Mouse (Mus musculus) thymus, postnatal 10 days (tissue): ENCODE measurements around the gene Prkag2.
A peak's percentile ranks its signal among the peaks of the same experiment; 100 is the strongest.

ENCODE experiments used
- DNase-seq, 2 experiments: peaks; one replicate each; pipeline ENCODE4 v3.0.0; 2021; ENCODE audit warnings: low spot score in 2 of 2

Gene Prkag2

DNA sequence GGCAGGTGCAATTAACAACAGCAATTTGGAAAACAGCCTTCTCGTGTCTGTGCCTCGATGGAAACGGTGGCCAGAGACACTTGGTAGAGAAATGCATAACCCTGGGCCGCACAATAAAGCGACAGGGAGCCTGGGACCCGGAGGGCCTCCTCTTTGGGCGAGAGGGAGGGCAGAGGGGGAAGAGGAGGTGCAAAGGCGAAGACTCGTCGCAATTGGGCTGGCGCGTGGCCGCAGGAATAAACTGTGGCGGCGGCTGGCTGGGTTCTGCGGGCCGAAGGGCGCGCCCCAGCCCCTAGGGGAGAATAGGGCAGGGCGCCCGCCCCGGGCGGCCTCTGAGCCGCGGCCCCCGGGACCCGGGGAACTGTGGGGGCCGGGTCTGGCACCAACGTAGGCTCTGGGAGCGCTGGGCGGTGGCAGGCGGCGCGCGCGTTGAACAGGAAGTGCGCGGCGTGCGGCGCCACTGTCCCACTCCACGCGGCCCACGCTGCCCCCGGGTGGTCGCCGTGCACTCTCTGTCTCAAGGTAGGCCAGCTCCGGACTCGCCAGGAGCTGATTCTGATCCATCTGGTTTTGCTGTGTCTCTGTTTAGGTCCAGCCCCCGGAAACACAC, at the start of gene Prkag2:
Prkag2 (minus strand) TSS at position 127 of the 610 bp plus-strand sequence.
- DNase-seq: peak; percentile 33 to 59

DNA sequence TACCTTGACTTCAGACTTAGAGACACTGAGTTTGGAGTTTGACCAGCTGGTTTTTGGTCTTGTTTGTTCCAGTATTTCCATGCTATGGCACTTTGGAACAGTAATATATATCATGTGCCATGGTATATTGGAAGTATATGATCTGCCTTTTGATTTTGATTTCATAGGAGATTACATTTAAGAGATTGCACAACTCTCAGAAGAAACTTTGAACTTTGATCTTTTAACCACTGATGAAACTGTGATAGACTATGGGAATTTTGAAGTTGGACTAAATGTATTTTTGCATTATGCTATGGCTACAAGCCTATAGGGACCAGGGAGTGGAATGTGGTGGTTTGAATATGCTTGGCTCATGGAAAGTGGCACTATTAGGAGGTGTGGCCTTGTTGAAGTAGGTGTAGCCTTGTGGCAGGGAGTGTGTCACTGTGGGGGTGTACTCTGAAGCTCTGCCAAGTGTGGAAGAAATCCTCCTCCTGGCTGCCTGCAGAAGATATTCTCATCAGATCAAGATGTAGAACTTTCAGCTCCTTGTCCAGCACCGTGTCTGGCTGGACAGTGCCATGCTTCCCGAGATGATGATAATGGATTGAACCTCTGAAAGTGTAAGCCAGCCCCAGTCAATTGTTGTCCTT, 49.0 kb upstream of the Prkag2 start:
- no peak for DNase-seq

DNA sequence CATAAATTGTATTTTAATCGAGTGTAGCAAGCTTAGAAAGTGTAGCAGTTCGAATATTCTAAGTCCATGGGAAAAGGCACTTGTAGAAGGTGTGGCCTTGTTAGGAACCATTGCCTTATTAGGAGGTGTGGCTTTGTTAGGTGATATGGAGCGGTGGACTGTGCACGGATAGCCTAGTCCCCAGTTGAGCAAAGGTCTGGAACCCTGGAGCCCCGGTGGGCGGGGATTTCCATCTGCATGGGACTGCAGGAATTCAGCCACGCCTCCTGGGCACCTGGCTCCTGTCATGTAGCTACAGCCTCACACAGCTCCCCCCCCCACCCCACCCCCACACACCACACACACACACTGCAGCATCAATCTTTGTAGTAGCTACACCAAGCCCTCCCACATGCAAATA, 46.3 kb upstream of the Prkag2 start:
- DNase-seq: no peak

DNA sequence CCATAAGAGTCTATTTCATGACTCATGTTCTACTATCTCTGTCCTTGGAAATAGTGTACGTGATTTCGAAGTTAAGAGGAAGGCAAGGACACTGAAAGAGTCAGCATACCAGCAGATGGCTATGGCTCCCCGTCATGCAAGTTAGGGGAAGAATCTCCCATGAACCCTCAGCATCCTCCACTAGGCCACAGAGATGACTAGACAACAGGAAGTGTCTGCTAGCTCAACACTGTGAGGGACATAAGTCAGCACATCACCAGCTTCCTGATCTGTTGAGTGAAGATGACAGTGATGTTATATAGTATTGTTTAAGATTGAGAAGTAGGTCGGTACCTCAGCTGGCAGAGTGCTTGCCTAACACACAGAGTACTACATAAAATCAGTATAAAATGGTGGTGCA, 27.4 kb upstream of the Prkag2 start:
- no peak for DNase-seq

DNA sequence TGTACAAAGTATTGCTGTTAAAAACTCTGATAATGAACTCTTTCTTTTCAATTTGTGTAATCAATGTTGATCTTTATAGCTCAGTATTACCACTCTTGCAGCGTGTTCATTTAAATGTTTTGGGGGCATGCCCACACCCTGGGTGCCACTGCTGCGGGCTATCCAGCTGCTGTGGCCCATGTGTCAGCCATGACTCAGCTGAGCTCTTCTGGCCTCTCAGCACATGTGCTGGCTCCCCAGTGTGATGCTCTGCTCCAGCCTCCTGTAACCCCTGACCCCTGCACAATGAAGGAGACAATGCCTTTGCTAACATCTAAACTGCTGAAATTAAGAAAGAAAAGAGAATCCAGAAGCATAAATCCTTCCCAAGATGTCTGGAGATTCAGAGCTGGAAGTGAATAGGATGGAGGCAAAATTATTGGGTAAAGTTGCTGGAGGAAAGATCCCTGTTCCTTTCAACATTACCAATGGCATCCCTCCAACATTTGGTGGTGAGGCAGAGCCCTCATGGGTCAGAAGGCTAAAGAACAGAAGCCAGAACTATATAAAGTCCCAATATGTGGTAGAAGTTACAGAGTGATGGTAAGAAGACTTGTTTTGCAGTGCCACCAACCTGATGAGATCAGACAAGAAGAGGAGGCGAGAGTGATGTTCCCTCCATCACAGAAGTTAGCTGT, 25.6 kb upstream of the Prkag2 start:
- no peak for DNase-seq

DNA sequence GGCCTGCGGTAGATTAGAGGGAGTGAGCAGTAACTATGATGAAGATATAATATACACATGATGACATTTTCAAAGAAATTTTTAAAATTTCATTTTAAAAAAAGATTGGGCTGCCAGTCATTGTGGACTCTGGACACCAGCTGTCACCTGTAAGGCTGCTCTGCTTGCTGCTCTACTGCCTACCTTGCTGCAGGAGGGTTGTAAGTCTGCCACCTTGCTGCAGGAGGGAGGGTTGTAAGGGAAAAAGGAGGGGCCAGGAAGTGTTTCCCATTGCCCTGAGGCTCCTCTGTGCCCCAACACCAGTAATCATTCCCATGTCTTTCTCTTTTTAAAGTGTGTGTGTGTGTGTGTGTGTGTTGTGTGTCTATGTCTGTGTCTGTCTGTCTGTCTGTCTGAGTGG, 22.1 kb upstream of the Prkag2 start:
- no peak for DNase-seq

DNA sequence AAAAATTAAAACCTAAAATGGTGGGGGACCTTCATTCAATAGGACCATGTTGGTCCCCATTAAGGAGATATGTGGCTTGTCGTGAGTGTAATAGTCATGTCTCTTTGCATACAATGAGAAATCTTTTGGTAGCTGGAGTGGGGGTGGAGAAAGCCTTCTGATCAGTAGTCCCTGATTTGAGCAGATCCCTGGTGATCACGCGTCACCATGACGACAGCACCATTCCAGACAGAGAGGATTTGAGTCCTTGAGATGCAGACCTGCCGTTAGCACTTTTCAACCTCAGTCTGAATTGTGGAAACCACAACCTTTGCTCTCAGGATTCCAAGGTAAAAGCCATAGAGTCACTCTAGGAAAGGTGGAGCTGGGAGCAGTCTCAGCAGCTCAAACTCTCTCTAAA, 18.7 kb upstream of the Prkag2 start:
- DNase-seq: no peak

DNA sequence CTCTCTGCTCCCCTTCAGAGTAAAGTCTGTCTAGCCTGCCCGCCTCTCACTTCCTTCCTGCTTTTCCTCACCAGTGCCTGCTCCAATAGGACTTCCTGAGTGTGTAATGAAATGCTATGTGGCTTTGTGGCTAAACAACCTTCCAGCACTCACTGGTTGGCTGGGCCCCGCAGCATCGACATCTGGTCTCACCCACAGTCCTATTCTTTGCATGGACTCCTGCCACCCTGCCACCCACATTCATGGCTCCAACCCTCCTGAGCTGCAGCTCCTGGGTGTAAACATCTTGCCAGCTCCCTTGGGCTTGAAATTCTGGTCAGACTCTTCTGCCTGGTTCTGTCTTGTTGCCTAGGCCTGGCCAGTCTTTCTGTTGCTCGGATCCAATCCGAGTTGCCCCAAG, 15.6 kb upstream of the Prkag2 start:
- no peak for DNase-seq

DNA sequence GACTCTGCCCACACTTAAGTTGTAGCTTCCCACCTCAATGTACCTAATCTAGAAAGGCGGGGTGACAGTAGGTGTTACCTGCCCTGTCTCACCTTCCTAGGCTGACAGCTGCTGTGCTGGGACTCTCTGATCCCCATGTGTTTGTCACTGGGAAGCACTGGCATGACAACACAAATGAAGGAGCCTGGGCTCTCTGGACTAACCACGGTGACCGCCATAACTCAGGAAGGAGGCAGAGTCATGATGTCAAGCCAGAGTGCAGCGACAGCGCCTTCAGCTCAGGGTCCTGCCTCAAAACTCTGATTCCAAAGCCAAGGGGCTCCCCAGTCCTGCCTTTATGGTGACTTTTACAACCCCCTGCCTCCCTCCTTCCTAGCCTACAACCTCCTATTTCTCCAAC, 14.8 kb upstream of the Prkag2 start:
- DNase-seq: no peak

DNA sequence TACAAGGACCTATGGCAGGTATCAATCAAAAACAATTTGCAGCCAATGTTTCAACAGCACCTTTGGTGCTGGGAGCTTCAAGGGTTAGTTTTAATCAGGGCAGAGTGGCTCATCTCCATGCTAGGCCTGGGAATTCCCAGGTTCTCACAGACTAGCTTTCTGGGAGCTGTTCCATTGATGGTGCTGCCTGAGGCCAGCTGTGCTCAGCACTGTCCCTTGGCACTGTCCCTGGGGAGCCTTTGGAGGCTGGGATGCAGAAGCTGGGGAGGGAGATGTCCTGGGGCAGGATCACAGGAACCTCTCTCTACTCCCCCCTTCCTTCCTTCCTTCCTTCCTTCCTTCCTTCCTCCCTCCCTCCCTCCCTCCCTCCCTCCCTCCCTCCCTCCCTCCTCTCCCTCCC, 13.7 kb upstream of the Prkag2 start:
- no peak for DNase-seq

DNA sequence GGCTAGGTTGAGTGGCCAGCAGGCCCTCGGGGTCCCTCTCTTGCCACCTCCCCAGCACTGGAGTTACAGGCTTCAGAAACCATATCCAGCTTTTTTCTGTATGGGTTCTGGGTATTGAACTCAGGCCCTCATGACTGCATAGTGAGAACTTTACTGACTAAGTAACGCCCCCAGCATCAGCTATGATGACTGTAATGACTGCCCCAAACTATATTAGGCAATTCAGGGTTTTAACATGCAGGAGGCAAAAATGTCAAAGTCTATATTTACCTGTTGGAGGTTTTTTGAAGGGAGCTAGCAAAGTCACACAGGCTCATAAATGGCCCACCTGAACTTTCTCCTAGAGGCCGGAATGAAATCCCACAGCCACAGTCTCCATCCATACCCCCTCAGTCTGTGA, 9.9 kb upstream of the Prkag2 start:
- DNase-seq: no peak

DNA sequence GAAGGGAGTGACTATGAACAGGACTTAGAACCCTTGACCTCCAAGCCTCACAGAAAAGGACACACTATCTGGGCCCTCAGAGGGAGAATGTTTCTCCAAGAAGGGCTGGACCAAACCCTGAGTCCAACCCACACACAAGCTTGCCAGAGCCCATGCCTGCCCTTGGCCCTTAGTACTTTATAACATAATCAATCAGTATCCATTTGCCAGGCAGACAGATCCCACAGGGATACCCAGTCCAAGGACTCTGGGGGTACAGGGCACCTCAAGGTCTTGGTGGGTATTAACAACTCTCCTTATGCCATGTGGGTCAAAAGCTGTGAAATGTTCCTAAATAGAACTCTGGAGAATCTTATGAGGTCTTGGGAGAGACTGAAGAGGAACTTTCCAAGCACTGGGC, 5.3 kb upstream of the Prkag2 start:
- no peak for DNase-seq

DNA sequence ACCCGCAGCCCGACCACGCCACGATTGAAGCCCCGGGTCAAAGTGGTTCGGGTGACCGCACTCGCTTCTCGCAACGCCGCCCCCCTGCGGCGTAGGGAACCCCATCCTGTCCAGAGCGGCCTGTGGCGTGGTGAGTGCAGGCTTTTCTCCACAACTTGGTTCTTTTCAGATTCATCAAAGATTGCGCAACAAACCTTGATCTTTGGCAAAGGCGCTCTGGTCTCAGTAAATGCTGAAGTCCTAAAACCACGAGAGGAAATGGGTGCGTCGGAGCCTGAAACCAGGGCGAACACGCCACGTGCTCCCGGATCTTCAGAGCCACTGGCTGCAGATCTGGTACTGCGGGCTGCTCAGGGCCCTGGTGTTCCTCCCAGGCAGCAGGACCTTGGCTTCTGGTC, 683 bp upstream of the Prkag2 start:
- DNase-seq: peak in 1 of 2 experiments; percentile 15

DNA sequence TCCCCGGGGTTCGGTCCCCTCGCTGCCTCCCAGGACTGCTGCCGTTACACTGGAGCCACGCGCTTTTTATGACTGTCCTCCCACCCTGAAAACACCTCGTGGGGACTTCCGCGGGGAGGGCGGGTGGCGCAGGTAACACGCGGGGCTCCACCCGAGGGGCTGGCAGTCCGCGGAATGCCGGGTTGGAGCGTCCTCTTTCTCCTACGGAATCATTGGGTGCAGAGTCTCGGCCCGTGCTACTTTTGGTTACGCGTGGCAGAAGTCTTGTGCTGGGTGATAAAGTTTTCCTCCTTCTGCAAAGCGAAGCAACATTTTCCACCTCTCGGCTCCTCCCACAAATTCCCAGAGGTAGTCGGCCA, 306 bp downstream of the Prkag2 start:
- peak in 1 of 2 experiments; percentile 17 for DNase-seq

DNA sequence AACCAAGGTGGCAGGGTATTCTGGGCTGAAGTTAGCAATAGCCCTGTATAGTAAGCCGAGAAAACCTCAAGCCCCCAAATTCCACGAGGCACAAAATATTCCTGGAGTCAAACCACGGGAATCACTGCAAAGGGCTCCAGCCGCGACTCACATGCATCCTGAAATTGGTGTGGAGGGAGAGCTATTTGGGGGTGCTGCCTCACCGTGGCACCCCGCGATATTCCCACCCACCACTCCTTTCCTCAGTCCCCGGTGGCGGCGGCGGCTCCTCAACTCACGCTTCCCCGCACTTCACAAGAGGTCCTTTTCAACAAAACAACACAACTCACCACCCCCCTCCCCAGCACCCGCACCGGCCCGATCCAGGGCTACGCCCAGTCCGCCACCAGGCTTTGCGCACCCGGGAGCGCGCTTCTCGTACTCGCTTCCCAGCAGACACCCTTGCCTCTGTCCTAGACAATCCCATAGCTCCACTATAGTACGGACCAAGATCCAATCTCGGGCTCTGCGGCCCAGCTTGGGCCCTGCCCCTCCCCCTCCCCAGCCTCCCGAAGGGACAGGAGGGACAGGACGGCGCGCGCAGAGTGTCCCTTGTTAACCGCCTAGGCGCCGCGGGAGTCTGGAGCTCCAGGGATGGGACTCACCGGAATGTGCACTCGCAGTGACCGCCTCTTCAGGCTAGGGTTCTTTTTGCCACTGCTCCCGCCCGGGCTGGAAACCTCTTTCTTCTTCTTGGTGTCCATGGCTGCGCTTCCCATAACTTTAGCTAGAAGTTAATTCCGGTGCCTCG, 880 bp downstream of the Prkag2 start:
- peak in 1 of 2 experiments; percentile 12 for DNase-seq

DNA sequence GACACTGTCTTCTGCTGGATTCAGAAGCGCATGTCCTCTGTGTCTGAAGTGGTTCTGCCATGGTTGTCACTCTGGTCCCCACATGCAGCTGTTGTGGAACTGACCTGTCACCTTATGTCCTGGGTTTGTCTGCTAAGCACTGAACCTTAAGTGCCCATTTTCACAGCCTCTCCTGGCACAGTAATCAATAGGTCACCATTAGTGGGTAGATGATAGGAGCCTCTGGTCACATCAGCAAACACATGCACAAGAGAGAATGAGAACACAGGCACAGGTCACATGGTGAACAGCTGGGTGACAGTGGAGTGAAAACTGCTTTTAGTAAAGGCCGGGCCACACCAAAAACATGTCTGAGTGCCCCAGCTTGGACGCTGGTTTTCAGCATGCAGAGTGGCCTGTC, 2.6 kb downstream of the Prkag2 start:
- DNase-seq: no peak

DNA sequence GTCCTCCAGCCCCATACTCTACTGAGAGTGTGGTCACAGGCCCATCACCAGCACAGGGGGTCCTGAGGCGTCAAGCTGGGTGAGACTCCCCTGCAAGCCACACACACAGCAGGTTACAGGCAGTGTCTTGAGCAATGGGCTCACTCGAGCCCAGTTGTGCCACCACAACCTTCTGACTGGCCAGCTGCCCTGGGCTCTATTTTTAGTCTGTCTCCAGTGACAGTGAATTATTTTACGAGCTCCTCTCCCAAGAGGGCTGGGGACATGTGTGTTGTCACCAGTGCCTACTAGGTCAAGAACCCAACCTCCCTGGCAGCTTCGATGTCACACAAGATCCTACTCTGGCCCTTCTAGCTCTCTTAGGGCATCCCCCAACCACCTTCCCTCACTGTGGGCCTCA, 4.0 kb downstream of the Prkag2 start:
- no peak for DNase-seq

DNA sequence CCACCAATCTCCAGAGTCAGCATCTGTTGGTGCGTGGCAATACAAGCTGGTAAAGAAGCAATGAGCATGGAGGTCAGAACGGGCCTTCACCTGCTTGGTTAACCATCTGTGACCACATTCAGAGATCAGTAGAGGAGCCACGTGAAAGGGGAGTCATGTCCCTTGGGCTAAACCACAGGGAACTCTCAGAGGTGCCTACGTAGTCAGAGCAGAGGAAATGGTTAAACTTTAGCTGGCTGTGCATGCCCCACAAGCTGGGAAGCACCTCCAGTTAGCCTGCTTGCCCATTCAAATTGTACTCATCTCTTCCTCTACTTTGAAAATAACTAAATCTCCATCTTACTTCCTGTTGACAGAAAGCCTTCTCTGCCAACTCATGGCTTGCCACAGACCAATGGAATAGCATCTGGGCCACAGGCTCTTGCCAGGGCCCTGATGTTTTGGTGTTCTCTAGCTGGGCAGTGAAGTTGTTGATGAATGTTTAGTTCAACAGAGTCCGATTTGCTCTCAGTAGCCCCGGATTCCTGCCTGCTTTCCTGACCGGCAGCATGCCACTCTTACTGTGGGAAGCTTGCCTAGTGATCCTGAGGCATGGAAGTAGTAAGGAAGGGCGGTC, 7.7 kb downstream of the Prkag2 start:
- DNase-seq: no peak

DNA sequence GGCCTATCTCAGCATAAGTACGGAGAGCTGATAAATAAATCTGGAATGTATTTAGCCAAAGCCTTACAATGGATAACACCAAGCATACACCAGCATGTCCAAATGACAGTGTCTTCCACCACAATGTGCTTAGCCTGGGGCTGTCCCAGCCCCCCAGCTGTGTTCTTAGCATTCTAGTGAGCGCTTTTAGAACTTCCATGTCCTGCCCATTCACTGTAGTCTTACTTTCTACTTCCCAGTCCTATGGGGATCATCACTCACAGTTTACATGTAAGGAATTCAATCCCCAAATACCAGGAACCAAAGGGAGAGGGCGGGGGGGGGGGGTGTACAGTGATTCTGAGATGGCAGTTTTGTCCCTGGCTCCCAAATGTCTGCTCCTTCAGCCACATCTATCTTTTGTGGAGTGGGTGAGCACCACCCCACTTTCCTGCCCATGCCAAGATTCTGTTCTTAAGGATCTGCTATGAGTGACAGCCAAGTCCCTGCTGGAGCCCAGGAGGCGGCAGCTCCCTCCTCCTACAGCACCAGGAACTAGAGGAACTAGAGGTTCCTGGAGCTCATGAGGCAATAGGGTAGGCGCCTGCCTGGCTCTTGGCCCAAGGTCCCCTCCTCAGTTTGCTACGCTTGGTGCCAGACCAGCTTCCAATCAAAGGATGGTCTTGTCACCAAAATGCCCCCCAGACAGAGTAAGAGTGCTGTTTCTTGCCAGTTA, 11.0 kb downstream of the Prkag2 start:
- no peak for DNase-seq

DNA sequence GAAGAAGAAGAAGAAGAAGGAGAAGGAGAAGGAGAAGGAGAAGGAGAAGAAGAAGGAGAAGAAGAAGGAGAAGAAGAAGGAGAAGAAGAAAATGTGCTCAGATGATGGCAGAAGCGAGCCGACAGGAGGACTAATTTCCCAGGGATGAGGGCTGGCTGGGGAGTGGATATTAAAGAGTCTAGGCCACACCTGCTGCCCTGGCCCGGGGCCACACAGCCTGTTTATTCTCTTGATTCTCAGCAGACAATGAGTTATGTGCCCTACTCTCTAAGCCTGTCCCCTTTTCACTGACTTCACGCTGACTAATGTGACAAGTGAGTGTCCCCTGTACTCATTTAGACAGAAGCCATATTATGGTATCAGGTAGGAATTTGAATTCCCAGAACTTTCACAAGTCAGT, 11.8 kb downstream of the Prkag2 start:
- DNase-seq: no peak

DNA sequence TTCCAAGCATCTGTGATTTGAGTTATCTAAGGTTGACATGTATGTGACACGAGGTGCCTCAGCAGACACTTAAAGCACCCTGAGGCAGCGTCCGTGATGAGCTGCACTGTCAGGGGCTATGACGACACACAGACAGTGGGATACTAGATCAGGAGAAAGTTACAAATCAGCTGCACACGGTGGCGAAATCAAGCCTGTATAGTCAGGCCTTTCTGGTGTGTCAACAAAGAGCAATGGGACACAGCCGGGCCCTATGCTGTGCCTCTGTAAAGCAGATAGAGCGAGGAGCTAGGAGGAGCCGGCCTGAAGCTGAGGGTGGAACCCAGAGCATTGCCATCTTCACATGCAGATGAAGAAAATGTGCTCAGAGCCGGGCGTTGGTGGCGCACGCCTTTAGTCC, 12.3 kb downstream of the Prkag2 start:
- no peak for DNase-seq

DNA sequence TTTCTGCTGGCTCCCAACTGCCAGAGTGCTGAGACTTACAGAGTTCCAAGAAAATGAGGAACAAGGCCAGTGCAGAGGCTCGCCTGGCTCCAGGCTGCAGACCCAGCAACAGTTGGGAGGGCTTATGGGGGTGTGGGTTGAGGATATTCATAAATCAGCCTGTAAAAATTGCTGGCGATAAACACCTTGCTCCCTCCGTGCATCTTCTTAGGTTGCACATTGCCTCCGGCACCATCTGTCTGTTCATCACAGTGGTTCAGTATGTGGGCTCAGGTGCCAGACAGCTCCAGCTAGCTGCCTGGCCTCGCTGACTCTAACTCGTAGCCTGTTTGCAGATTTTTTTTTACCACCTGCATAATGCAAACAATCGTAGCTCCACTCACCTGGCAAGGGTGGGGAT, 13.4 kb downstream of the Prkag2 start:
- no peak for DNase-seq
